Comparison of ENCODE assay signal across 25 mouse cellular contexts in the genomic region with DNA sequence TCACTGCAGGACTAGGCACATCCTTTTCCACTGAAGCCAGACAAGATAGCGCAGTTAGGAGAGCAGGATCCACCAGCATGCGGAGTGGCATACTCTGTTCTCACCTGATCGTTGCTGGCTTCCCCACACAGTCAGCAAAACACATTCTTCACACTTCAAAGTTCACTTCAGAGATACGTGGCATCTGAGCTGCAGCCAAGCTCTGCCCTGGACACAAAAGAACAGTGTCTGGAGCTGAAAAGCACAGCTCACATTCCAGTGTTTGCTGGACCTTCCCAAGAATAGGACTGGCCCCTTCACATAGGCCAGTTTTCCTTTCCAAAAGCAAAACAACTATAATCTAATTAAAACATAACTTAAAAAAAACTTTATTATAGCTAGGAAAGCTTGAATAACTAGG.
DNase-seq lines count a peak whose midpoint lies in the region; ATAC-seq and TF ChIP-seq lines count a peak whose summit lies in the region.
"Had no signal": no experiment of that assay in that cellular context is flagged by ENCODE, and none has a peak within 500 bp of the region (broad histone marks: within the 10 kb centered on the region; RNA-seq: fewer than 3 reads in every experiment).

No protein-coding gene starts in this region.

- WGBS in heart, embryonic 13.5 days = 18% methylated on average over 4 of the region's 4 CpGs
- WGBS in heart, adult 2 months = 50% methylated on average over 4 of the region's 4 CpGs
- WGBS in kidney, adult 2 months = 56% methylated on average over 4 of the region's 4 CpGs
- 66% methylated on average over 4 of the region's 4 CpGs for WGBS in kidney, embryonic 14.5 days

- H3K4me3 ChIP-seq in heart, embryonic 13.5 days = no peak overlapping the region
- no peak overlapping the region for H3K4me3 ChIP-seq in heart, adult 2 months
- H3K4me3 ChIP-seq in kidney, adult 2 months (ENCODE audit: insufficient read depth, low read depth, low read length) = no peak overlapping the region
- no peak overlapping the region for H3K4me3 ChIP-seq in kidney, embryonic 14.5 days (ENCODE audit: low read length)
- H3K4me3 ChIP-seq: forebrain, embryonic 10.5 days; hindbrain, embryonic 13.5 days; left cerebral cortex, adult 2 months; limb, embryonic 15.5 days; lung, embryonic 15.5 days; midbrain, embryonic 10.5 days; neural tube, embryonic 15.5 days; stomach, embryonic 15.5 days had no signal

- no peak for TF ChIP-seq CTCF in heart, adult 2 months (IDR thresholded peaks at IDR 0.05)
- no peak for TF ChIP-seq CTCF in kidney, adult 2 months (conservative IDR thresholded peaks at IDR 0.05; ENCODE audit: insufficient read depth, insufficient read length, low read depth, low read length)

- no peaks in the 10 kb centered on the region for H3K36me3 ChIP-seq in heart, embryonic 13.5 days
- H3K36me3 ChIP-seq in heart, adult 2 months (ENCODE audit: control insufficient read depth, insufficient read depth, low read length) = no peaks in the 10 kb centered on the region
- H3K36me3 ChIP-seq in kidney, adult 2 months (ENCODE audit: control insufficient read depth, insufficient read depth, low read length) = no peaks in the 10 kb centered on the region
- no peaks in the 10 kb centered on the region for H3K36me3 ChIP-seq in kidney, embryonic 14.5 days (ENCODE audit: control insufficient read depth, insufficient read depth, low read length)
- H3K36me3 ChIP-seq: forebrain, embryonic 10.5 days; hindbrain, embryonic 13.5 days; limb, embryonic 15.5 days; lung, embryonic 15.5 days; midbrain, embryonic 10.5 days; neural tube, embryonic 15.5 days; stomach, embryonic 15.5 days had no signal

- no peaks in the 10 kb centered on the region for H3K27me3 ChIP-seq in heart, embryonic 13.5 days (replicated peaks)
- H3K27me3 ChIP-seq in heart, adult 2 months (ENCODE audit: control insufficient read depth, insufficient read depth, low read length) = no peaks in the 10 kb centered on the region
- no peaks in the 10 kb centered on the region for H3K27me3 ChIP-seq in kidney, adult 2 months (replicated peaks; ENCODE audit: control insufficient read depth, insufficient read depth, low read length)
- H3K27me3 ChIP-seq in kidney, embryonic 14.5 days (ENCODE audit: control insufficient read depth, insufficient read depth, low read length) = no peaks in the 10 kb centered on the region
- H3K27me3 ChIP-seq: hindbrain, embryonic 13.5 days; limb, embryonic 15.5 days; lung, embryonic 15.5 days; neural tube, embryonic 15.5 days; stomach, embryonic 15.5 days had no signal

- no peak for ATAC-seq in heart, embryonic 13.5 days (ENCODE audit: extremely low read depth, insufficient number of reproducible peaks, low FRiP score, low TSS enrichment)
- ATAC-seq in kidney, embryonic 14.5 days (ENCODE audit: low FRiP score, low TSS enrichment) = no peak
- ATAC-seq: forebrain, embryonic 16.5 days; inflammation-experienced regulatory T-cells, adult 6 months; Patski had no signal

- no peaks in the 10 kb centered on the region for H3K9me3 ChIP-seq in heart, embryonic 13.5 days
- H3K9me3 ChIP-seq in kidney, embryonic 14.5 days (ENCODE audit: control insufficient read depth, low read length) = no peaks in the 10 kb centered on the region
- H3K9me3 ChIP-seq: forebrain, embryonic 10.5 days; hindbrain, embryonic 13.5 days; limb, embryonic 15.5 days; lung, embryonic 15.5 days; midbrain, embryonic 10.5 days; neural tube, embryonic 15.5 days; stomach, embryonic 15.5 days had no signal

- intact Hi-C loops in heart, adult 2 months (cut with DNase I) = no loop called here
- intact Hi-C loops in gastrocnemius, postnatal 36 days (cut with DNase I) = no loop called here

- TF ChIP-seq POLR2A in heart, adult 2 months (IDR thresholded peaks at IDR 0.05; ENCODE audit: insufficient read depth, low read depth, low read length) = no peak
- TF ChIP-seq POLR2A in kidney, adult 2 months (IDR thresholded peaks at IDR 0.05; ENCODE audit: low read depth, low read length) = no peak

- no peaks in the 10 kb centered on the region for H3K79me2 ChIP-seq in heart, adult 2 months (replicated peaks; ENCODE audit: control insufficient read depth, insufficient read depth, low read length)

- DNase-seq in heart, adult 2 months = no peak
- DNase-seq in kidney, adult 2 months = peak; percentile 50
- DNase-seq in kidney, adult 8-10 months = peak; percentile 18 to 38
- DNase-seq in kidney, postnatal 25 days = peak; percentile 40 to 55
- DNase-seq in gastrocnemius, postnatal 36 days = no peak
- DNase-seq: adrenal gland, postnatal 36 days; cerebellum, postnatal 10 days; gastrocnemius, postnatal 10 days; left cerebral cortex, postnatal 4 days; right cerebral cortex, adult 18-20 months; thymus, postnatal 25 days had no signal

- no peak for TF ChIP-seq EP300 in heart, adult 2 months (IDR thresholded peaks at IDR 0.05; ENCODE audit: insufficient read depth, low read depth, low read length)

- H3K27ac ChIP-seq in heart, embryonic 13.5 days (replicated peaks) = peak overlapping the region; percentile 65
- H3K27ac ChIP-seq in heart, adult 2 months = no peak overlapping the region
- H3K27ac ChIP-seq in kidney, adult 2 months (ENCODE audit: insufficient read depth, low read depth, low read length) = no peak overlapping the region
- no peak overlapping the region for H3K27ac ChIP-seq in kidney, embryonic 14.5 days (ENCODE audit: low read depth, low read length)
- H3K27ac ChIP-seq: forebrain, embryonic 10.5 days; hindbrain, embryonic 13.5 days; left cerebral cortex, adult 2 months; limb, embryonic 15.5 days; liver, embryonic 14.5 days; lung, embryonic 15.5 days; midbrain, embryonic 10.5 days; neural tube, embryonic 15.5 days; stomach, embryonic 15.5 days had no signal

- no peak overlapping the region for H3K9ac ChIP-seq in heart, embryonic 13.5 days
- H3K9ac ChIP-seq in heart, adult 2 months (ENCODE audit: low read depth, low read length) = no peak overlapping the region
- no peak overlapping the region for H3K9ac ChIP-seq in kidney, embryonic 14.5 days (ENCODE audit: low read depth, low read length)
- H3K9ac ChIP-seq: hindbrain, embryonic 13.5 days; limb, embryonic 15.5 days; liver, embryonic 14.5 days; lung, embryonic 15.5 days; neural tube, embryonic 15.5 days; stomach, embryonic 15.5 days had no signal

- peak overlapping the region; percentile 42 for H3K4me2 ChIP-seq in heart, embryonic 13.5 days
- H3K4me2 ChIP-seq in kidney, embryonic 14.5 days (replicated peaks; ENCODE audit: low read depth, low read length) = no peak overlapping the region
- H3K4me2 ChIP-seq: hindbrain, embryonic 13.5 days; limb, embryonic 15.5 days; lung, embryonic 15.5 days; neural tube, embryonic 15.5 days; stomach, embryonic 15.5 days had no signal

- H3K4me1 ChIP-seq in heart, embryonic 13.5 days = peaks cover 15% of the 10 kb centered on the region
- peaks cover 2% of the 10 kb centered on the region; the same call in 1 of the 2 replicates for H3K4me1 ChIP-seq in heart, adult 2 months (ENCODE audit: control insufficient read depth, insufficient read depth, low read length)
- no peaks in the 10 kb centered on the region for H3K4me1 ChIP-seq in kidney, adult 2 months (ENCODE audit: control insufficient read depth, insufficient read depth, low read length)
- no peaks in the 10 kb centered on the region for H3K4me1 ChIP-seq in kidney, embryonic 14.5 days (ENCODE audit: control insufficient read depth, insufficient read depth, low read length)
- H3K4me1 ChIP-seq: hindbrain, embryonic 13.5 days; limb, embryonic 15.5 days; lung, embryonic 15.5 days; neural tube, embryonic 15.5 days; stomach, embryonic 15.5 days had no signal

Comparison
In these comparisons a context has a peak if more than half of its experiments do, and no peak if none do; other contexts are left out.
1. DNase-seq: peak in kidney, adult 2 months (single experiment), kidney, adult 8-10 months (2 of 2) and kidney, postnatal 25 days (2 of 2); none in heart, adult 2 months (0 of 2) and gastrocnemius, postnatal 36 days (0 of 2).